Mouse (Mus musculus) heart, embryonic 12.5 days (tissue): Measurements from ENCODE around the gene Ltbr. TPM values are rescaled to one million over a fixed set of nuclear protein-coding genes. Genes with fewer than 3 reads are reported as not detected.

Source experiments
- ATAC-seq: fragments of 200-750 bp; cut with Nextera tagmentation; 2 replicates; pipeline ENCODE4 v1.8.0; 2017; ENCODE audit warnings: moderate TSS enrichment, moderate library complexity; ENCODE audit not compliant: insufficient number of reproducible peaks, low FRiP score
- H3K27ac ChIP-seq: fragments of 300-500 bp; sonication (generic); 2 replicates; pipeline ENCODE4 v1.5.1; 2016; ENCODE audit warnings: mild to moderate bottlenecking, moderate library complexity; ENCODE audit not compliant: poor library complexity, severe bottlenecking
- H3K27me3 ChIP-seq: fragments of 300-500 bp; sonication (generic); replicated peaks from 2 replicates; pipeline ENCODE4 v1.6.1; 2016; ENCODE audit warnings: mild to moderate bottlenecking, moderate library complexity
- H3K36me3 ChIP-seq: fragments of 300-500 bp; sonication (generic); 2 replicates; pipeline ENCODE4 v1.6.1; 2016; ENCODE audit warnings: mild to moderate bottlenecking, moderate library complexity
- H3K4me1 ChIP-seq: fragments of 300-500 bp; sonication (generic); replicated peaks from 2 replicates; pipeline ENCODE4 v1.6.1; 2016; ENCODE audit warnings: mild to moderate bottlenecking
- H3K4me2 ChIP-seq: fragments of 300-500 bp; sonication (generic); 2 replicates; pipeline ENCODE4 v1.6.1; 2016; ENCODE audit warnings: mild to moderate bottlenecking, moderate library complexity
- H3K4me3 ChIP-seq: fragments of 300-500 bp; sonication (generic); 2 replicates; pipeline ENCODE4 v1.5.1; 2016; ENCODE audit warnings: mild to moderate bottlenecking
- H3K9ac ChIP-seq: fragments of 300-500 bp; sonication (generic); 2 replicates; pipeline ENCODE4 v1.6.1; 2016; ENCODE audit warnings: mild to moderate bottlenecking, moderate library complexity
- H3K9me3 ChIP-seq: fragments of 300-500 bp; sonication (generic); replicated peaks from 2 replicates; pipeline ENCODE4 v1.6.1; 2016; ENCODE audit warnings: mild to moderate bottlenecking, moderate library complexity
- WGBS: fragments of 180-500 bp; shearing (Covaris S2); methylation state at CpG from one replicate; pipeline ENCODE4 v1.1.7; 2016; 5-methylcytosine and 5-hydroxymethylcytosine counted together
- polyA plus RNA-seq: library from polyadenylated mRNA; unstranded; fragments of >200 nt; fragmentation: Nextera tagmentation; extraction: Ambion mirVana; gene quantifications from 2 replicates; pipeline ENCODE4 v1.2.1, GENCODE M21; 2016

Ltbr gene
- polyA plus RNA-seq, 1 experiment from 2014 or later, result 40.9 TPM

DNA sequence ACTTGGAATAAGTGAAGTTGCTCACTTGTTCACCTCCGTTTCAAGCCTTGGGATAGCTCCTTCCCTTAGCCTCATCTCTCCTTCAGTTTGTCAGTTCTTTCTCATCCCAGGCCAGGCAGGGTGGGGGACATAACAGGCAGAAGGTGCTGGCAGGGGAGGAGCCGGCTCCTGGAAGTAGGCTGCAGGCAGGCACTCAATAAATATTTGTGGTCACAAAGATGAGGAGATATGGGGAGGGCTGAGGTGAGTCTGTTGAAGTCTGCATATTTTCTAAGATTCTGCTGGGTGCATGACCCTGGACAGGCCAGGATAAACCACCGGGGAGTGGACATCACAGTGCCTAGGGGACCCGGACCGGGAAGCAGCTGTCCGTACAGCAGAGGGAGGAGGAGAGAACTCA, 9.9 kb upstream of the Ltbr start:
- no peak for ATAC-seq
- H3K36me3 ChIP-seq, result no peaks in the 10 kb centered on the region
- H3K27ac ChIP-seq, result no peak overlapping the region
- no peaks in the 10 kb centered on the region for H3K9me3 ChIP-seq
- no peak overlapping the region for H3K4me3 ChIP-seq
- WGBS, result 56% methylated on average over 6 of the region's 6 CpGs
- H3K4me2 ChIP-seq, result no peak overlapping the region
- peaks cover 68% of the 10 kb centered on the region for H3K27me3 ChIP-seq
- H3K4me1 ChIP-seq, result peaks cover 6% of the 10 kb centered on the region
- H3K9ac ChIP-seq, result no peak overlapping the region

DNA sequence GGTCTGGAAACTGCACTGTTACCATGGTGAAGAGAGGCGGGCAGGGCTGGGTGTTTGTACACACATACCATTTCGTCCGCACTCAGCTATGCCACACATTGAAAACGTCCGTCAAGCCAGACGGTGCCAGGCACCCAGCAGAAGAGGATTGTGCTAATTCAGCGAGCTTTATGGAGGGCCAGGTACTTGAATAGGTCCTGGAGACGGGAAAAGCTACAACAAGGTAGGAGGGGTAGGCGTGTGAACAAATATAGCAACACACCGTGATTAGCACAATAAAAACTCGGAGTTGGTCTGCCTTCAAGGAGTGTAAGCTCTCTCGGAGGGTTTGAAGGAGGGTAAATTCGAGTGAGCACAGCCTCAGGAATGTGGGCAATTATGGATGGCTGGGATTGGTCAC, 9.1 kb upstream of the Ltbr start:
- Histone ChIP-seq H3K4me1 (peaks cover 6% of the 10 kb centered on the region), H3K4me3 (no peak overlapping the region), H3K9ac (no peak overlapping the region), H3K27ac (no peak overlapping the region), H3K36me3 (no peaks in the 10 kb centered on the region), H3K9me3 (no peaks in the 10 kb centered on the region), H3K27me3 (peaks cover 63% of the 10 kb centered on the region), H3K4me2 (no peak overlapping the region)
- ATAC-seq, result no peak
- 57% methylated on average over 13 of the region's 13 CpGs for WGBS

- H3K9ac ChIP-seq, result no peak overlapping the region
- H3K4me1 ChIP-seq, result peaks cover 12% of the 10 kb centered on the region
- peak overlapping the region; percentile 29 for H3K4me2 ChIP-seq
- H3K4me3 ChIP-seq, result no peak overlapping the region
- WGBS, result 6% methylated on average over 26 of the region's 26 CpGs
- peaks cover 62% of the 10 kb centered on the region for H3K27me3 ChIP-seq
- no peak for ATAC-seq
- H3K9me3 ChIP-seq, result no peaks in the 10 kb centered on the region
- no peak overlapping the region for H3K27ac ChIP-seq
- H3K36me3 ChIP-seq, result no peaks in the 10 kb centered on the region
Measured at GRCm38 (mm10) chr6:125321114-125321855, 7.6 kb upstream of the Ltbr start.

GRCm38 (mm10) chr6:125320323-125320722, 6.6 kb upstream of the Ltbr start, which contains the start of gene Scnn1a:
TSS of gene Scnn1a (plus strand) at chr6:125320659.
- H3K4me3 ChIP-seq, result no peak within 1 kb of the TSS
- H3K4me2 ChIP-seq, result peak within 1 kb of the TSS; percentile 29
- ATAC-seq, result no peak
- peaks cover 9% of the 10 kb centered on the region for H3K4me1 ChIP-seq
- no peaks in the 10 kb centered on the region for H3K36me3 ChIP-seq
- H3K9ac ChIP-seq, result no peak within 1 kb of the TSS
- H3K9me3 ChIP-seq, result no peaks in the 10 kb centered on the region
- H3K27ac ChIP-seq, result no peak within 1 kb of the TSS
- H3K27me3 ChIP-seq, result peaks cover 62% of the 10 kb centered on the region
- 63% methylated on average over 1 of the region's 1 CpGs for WGBS

- no peak overlapping the region for H3K4me3 ChIP-seq
- H3K36me3 ChIP-seq, result no peaks in the 10 kb centered on the region
- no peaks in the 10 kb centered on the region for H3K9me3 ChIP-seq
- H3K4me2 ChIP-seq, result no peak overlapping the region
- no peak overlapping the region for H3K27ac ChIP-seq
- ATAC-seq, result no peak
- H3K4me1 ChIP-seq, result peaks cover 6% of the 10 kb centered on the region; the same call in 1 of the 2 replicates
- H3K27me3 ChIP-seq, result peaks cover 62% of the 10 kb centered on the region
- no peak overlapping the region for H3K9ac ChIP-seq
Measured at GRCm38 (mm10) chr6:125319919-125320296, 6.2 kb upstream of the Ltbr start.

GRCm38 (mm10) chr6:125318981-125319918, 5.6 kb upstream of the Ltbr start:
- Histone ChIP-seq H3K36me3 (no peaks in the 10 kb centered on the region), H3K27me3 (peaks cover 56% of the 10 kb centered on the region), H3K4me1 (peaks cover 10% of the 10 kb centered on the region), H3K4me2 (no peak overlapping the region), H3K27ac (no peak overlapping the region), H3K4me3 (no peak overlapping the region), H3K9me3 (no peaks in the 10 kb centered on the region), H3K9ac (no peak overlapping the region)
- no peak for ATAC-seq
- WGBS, result 60% methylated on average over 15 of the region's 15 CpGs

- Histone ChIP-seq H3K4me1 (peaks cover 23% of the 10 kb centered on the region), H3K9ac (no peak overlapping the region)
- WGBS, result 39% methylated on average over 7 of the region's 7 CpGs
Measured at GRCm38 (mm10) chr6:125317077-125317476, 3.4 kb upstream of the Ltbr start.

DNA sequence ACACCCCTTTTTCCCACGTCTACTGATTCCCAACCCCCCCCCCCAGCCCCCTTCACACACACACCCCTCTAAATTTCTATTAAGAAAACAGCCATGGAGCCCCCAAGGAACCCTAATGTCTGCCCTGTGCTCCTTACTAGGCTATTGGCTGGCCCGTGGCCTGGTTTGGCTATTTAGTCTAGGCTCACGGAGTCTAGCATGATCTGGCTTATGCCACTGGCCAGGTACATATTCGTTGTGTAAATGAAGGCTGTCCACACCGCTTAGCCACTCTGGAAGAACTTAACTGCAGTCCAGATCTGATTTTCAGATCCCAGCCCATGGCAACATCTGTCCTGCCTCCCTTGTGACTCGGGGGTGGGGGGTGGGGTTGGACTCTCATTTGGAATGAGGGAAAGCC, 1.1 kb upstream of the Ltbr start:
- no peak for ATAC-seq
- WGBS, result 78% methylated on average over 6 of the region's 6 CpGs

More at GRCm38 (mm10) chr6:125317077-125317476, 3.4 kb upstream of the Ltbr start:
- Histone ChIP-seq H3K27me3 (peaks cover 38% of the 10 kb centered on the region), H3K27ac (no peak overlapping the region), H3K4me2 (no peak overlapping the region), H3K9me3 (no peaks in the 10 kb centered on the region), H3K4me3 (no peak overlapping the region), H3K36me3 (peaks cover 1% of the 10 kb centered on the region)
- no peak for ATAC-seq

DNA sequence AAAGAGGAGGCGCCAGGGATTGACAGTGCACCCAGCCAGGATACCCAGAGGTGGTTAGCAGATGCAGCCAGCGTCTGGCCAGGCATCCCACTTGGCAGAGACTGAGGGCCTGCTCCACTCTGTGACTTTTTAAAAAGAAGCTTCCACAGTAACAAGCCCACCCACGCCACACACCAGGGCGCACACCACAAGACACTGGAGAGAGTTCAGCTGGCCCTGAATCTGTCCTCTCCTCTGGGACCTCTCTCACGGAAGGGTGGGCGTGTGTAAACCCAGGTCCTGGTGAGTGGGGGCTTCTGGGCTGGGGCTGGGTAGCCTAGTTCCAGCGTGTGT, 512 bp upstream of the Ltbr start:
- Histone ChIP-seq H3K27ac (0 out of 2 replicates have a peak overlapping the region, but pooled peaks have one; percentile 62), H3K9me3 (no peaks in the 10 kb centered on the region), H3K27me3 (peaks cover 9% of the 10 kb centered on the region), H3K4me3 (peak overlapping the region; percentile 66), H3K4me2 (peak overlapping the region; percentile 81), H3K4me1 (peaks cover 35% of the 10 kb centered on the region), H3K9ac (peak overlapping the region; percentile 92), H3K36me3 (peaks cover 20% of the 10 kb centered on the region)
- ATAC-seq, result peak; percentile 38; the same call in 1 of the 2 replicates
- 64% methylated on average over 7 of the region's 7 CpGs for WGBS

More for the DNA sequence above, 1.1 kb upstream of the Ltbr start:
- H3K4me3 ChIP-seq, result no peak overlapping the region
- peak overlapping the region; percentile 81; the same call in 1 of the 2 replicates for H3K4me2 ChIP-seq
- peaks cover 15% of the 10 kb centered on the region for H3K27me3 ChIP-seq
- peak overlapping the region; percentile 92; the same call in 1 of the 2 replicates for H3K9ac ChIP-seq
- H3K4me1 ChIP-seq, result peaks cover 30% of the 10 kb centered on the region
- no peaks in the 10 kb centered on the region for H3K9me3 ChIP-seq
- H3K36me3 ChIP-seq, result peaks cover 15% of the 10 kb centered on the region
- no peak overlapping the region for H3K27ac ChIP-seq

DNA sequence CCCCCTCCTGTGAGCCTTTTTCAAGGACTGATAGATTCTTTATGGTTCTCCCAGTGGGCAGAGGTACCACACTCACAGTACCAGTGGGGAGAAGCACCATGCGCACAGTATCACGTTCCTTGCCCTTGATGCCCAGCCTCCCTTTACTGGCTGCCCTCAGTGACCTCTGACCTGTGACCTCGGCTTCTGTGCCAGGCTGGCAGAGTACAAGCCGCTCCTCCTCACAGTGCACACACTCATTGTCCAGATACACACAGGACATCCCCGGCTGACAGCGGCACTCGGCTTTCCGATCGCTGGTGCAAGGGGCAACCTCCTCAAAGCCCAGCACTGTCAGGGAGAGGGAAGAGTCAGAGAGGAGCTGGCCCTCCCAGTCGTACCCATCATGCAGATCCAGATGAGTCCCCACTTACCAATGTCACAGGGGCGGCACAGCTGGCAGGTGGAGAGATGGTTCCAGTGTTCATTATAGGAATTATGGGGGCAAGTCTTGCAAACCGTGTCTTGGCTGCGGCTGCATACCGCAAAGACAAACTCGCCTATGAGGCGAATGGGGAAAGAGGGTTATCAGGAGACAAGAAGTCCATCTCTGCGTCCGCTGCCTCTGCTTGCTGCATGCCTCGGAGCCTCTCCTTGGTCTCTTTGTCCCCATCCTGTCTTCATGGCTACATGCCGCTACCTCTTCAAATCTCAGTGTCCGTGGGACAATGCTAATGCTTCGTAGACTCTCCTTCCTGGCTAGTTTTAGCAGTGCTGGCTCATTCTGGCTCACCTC, 917 bp downstream of the Ltbr start:
- Histone ChIP-seq H3K9ac (peak overlapping the region; percentile 92), H3K36me3 (peaks cover 34% of the 10 kb centered on the region), H3K4me3 (peak overlapping the region; percentile 66), H3K4me1 (peaks cover 40% of the 10 kb centered on the region), H3K27ac (peak overlapping the region; percentile 62), H3K4me2 (peak overlapping the region; percentile 81), H3K27me3 (no peaks in the 10 kb centered on the region), H3K9me3 (no peaks in the 10 kb centered on the region)
- 0 out of 2 replicates have a peak, but pooled peaks have one; percentile 6 for ATAC-seq
- 47% methylated on average over 22 of the region's 22 CpGs for WGBS
